Mouse (Mus musculus) forebrain, embryonic 13.5 days (tissue): Measurements from ENCODE around the gene 9430015G10Rik. TPM values are rescaled to one million over a fixed set of nuclear protein-coding genes. Genes with fewer than 3 reads are reported as not detected.

Experiments used
- ATAC-seq: fragments of 200-750 bp; cut with Nextera tagmentation; 2 replicates; pipeline ENCODE4 v1.8.0; 2017
- H3K27ac ChIP-seq: fragments of 300-500 bp; sonication (generic); 2 replicates; pipeline ENCODE4 v1.5.1; 2015; ENCODE audit warnings: inconsistent platforms, mild to moderate bottlenecking, moderate library complexity
- H3K27me3 ChIP-seq: fragments of 300-500 bp; sonication (generic); 2 replicates; pipeline ENCODE4 v1.6.1; 2015; ENCODE audit warnings: mild to moderate bottlenecking, inconsistent platforms
- H3K36me3 ChIP-seq: fragments of 300-500 bp; sonication (generic); 2 replicates; pipeline ENCODE4 v1.6.1; 2015; ENCODE audit warnings: mild to moderate bottlenecking, inconsistent platforms; ENCODE audit not compliant: poor library complexity, severe bottlenecking
- H3K4me1 ChIP-seq: fragments of 300-500 bp; sonication (generic); 2 replicates; pipeline ENCODE4 v1.6.1; 2015; ENCODE audit warnings: inconsistent platforms
- H3K4me2 ChIP-seq: fragments of 300-500 bp; sonication (generic); 2 replicates; pipeline ENCODE4 v1.6.1; 2015; ENCODE audit warnings: inconsistent platforms, mild to moderate bottlenecking, moderate library complexity
- H3K4me3 ChIP-seq: fragments of 300-500 bp; sonication (generic); 2 replicates; pipeline ENCODE4 v1.5.1; 2015; ENCODE audit warnings: mild to moderate bottlenecking, inconsistent platforms
- H3K9ac ChIP-seq: fragments of 300-500 bp; sonication (generic); 2 replicates; pipeline ENCODE4 v1.6.1; 2015; ENCODE audit warnings: mild to moderate bottlenecking, inconsistent platforms
- H3K9me3 ChIP-seq: fragments of 300-500 bp; sonication (generic); replicated peaks from 2 replicates; pipeline ENCODE4 v1.6.1; 2016; ENCODE audit warnings: inconsistent platforms
- WGBS: fragments of 180-500 bp; shearing (Covaris S2); methylation state at CpG from one replicate; pipeline ENCODE4 v1.1.7; 2015; 5-methylcytosine and 5-hydroxymethylcytosine counted together
- polyA plus RNA-seq: library from polyadenylated mRNA; unstranded; fragments of >200 nt; fragmentation: Nextera tagmentation; extraction: Ambion mirVana; gene quantifications from 2 replicates; pipeline ENCODE4 v1.2.1, GENCODE M21; 2015

The 9430015G10Rik gene
- polyA plus RNA-seq, 1 experiment from 2014 or later: 46.2 TPM

DNA sequence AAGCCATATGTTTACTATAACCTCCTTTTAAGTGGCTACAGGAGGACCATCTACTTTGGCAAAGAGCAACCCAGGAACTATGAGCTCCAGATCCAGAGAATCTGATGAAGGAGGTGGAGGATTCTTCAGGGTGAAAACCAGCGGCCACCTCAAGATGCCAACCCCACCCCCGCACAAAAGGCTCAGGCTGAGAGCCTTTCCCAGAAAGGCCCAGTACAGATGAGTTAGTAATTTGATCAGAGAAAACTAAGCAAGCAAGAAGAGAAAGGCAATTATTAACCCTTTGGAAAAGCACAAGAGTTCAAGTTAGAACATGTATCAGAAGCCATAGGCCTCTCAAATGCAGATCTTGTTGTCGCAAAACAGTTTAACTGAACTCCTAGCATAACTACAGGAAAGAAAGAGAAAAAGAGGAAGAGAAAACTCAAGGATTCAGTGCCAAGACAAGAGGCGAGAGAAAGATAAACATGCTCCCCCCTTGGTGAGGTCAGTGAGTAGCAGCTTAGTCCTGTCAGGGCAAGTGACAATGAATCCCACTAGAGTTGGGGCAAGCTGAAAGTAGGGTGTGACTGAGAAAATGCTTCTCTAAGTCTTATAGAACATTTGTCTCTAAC is 27.1 kb upstream of the 9430015G10Rik start:
- Histone ChIP-seq H3K4me1 (peaks cover 6% of the 10 kb centered on the region), H3K36me3 (no peaks in the 10 kb centered on the region), H3K27ac (no peak overlapping the region), H3K4me3 (no peak overlapping the region), H3K4me2 (no peak overlapping the region), H3K9ac (no peak overlapping the region), H3K9me3 (no peaks in the 10 kb centered on the region), H3K27me3 (peaks cover 11% of the 10 kb centered on the region)
- ATAC-seq: no peak
- WGBS: 74% methylated on average over 4 of the region's 4 CpGs

DNA sequence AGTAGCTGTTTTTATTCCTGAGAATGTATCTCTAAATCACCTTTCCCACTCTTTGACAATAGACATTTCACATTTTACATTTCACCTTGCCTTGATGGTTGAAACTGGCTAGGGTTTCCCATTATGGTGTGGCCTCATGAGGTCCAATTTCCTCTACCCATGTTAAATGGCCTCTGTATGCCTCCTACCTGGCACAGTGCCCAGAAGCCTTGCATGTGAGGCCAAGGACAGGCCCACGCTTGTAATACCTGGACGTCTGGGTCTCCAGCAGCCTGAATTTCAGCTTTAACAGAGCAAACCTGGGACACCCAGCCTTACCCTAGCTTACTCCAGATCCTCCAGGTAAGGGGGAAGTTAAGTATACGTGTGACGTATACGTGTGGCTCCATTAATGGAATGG is 26.4 kb upstream of the 9430015G10Rik start:
- WGBS: 81% methylated on average over 5 of the region's 5 CpGs
- Histone ChIP-seq H3K9ac (no peak overlapping the region), H3K4me1 (no peaks in the 10 kb centered on the region), H3K36me3 (no peaks in the 10 kb centered on the region), H3K4me3 (no peak overlapping the region), H3K27me3 (peaks cover 5% of the 10 kb centered on the region), H3K4me2 (no peak overlapping the region), H3K9me3 (no peaks in the 10 kb centered on the region), H3K27ac (no peak overlapping the region)
- ATAC-seq: no peak

DNA sequence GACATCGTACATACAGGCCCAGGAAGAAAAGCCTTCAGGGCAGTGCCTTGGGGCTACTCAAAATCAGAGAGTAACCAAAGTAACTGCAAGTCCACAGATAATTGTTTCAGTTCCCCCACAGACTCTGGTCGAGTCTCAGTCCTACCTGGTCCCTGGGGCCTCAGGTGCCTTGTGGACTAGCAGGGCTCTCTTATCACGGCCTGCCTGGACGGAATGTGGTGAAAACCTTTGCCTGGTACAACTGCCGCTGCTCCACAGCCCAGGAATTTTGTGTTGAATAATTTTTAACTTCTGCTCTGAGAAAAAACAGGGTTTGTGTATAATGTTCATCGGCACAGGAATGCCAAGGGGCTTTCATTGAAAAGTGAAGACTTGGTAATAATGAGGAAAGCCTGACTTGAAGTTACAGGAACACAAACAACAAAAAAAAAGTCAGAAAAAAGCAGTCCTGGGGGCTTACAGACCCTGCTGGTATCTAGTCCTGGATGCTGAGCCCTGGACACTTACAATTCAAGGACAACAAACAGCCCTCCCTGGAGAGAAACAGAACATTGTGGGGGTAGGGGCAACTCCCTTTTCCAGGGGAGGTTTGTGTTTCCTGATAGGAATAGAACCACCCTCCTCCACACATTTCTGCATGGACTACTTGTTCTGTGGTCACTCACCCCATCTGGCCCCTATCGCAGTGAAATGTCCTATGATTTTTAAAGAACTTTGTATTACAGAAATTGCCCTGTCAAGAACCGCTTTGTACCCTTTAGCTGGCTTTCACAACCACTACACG is 25.5 kb upstream of the 9430015G10Rik start:
- Histone ChIP-seq H3K4me3 (no peak overlapping the region), H3K4me2 (no peak overlapping the region), H3K27ac (no peak overlapping the region), H3K9me3 (no peaks in the 10 kb centered on the region), H3K4me1 (no peaks in the 10 kb centered on the region), H3K27me3 (no peaks in the 10 kb centered on the region), H3K9ac (no peak overlapping the region), H3K36me3 (no peaks in the 10 kb centered on the region)
- ATAC-seq: no peak
- 85% methylated on average over 9 of the region's 9 CpGs for WGBS

GRCm38 (mm10) chr4:156085256-156085655 is 24.5 kb upstream of the 9430015G10Rik start:
- no peak overlapping the region for H3K4me2 ChIP-seq
- H3K36me3 ChIP-seq: no peaks in the 10 kb centered on the region
- H3K9ac ChIP-seq: no peak overlapping the region
- no peaks in the 10 kb centered on the region for H3K27me3 ChIP-seq
- no peak for ATAC-seq
- H3K9me3 ChIP-seq: no peaks in the 10 kb centered on the region
- H3K4me3 ChIP-seq: no peak overlapping the region
- 88% methylated on average over 8 of the region's 8 CpGs for WGBS
- no peak overlapping the region for H3K27ac ChIP-seq
- H3K4me1 ChIP-seq: no peaks in the 10 kb centered on the region

- H3K9ac ChIP-seq: no peak overlapping the region
- no peaks in the 10 kb centered on the region for H3K9me3 ChIP-seq
- H3K36me3 ChIP-seq: no peaks in the 10 kb centered on the region
- no peak overlapping the region for H3K27ac ChIP-seq
- no peak overlapping the region for H3K4me2 ChIP-seq
- no peak overlapping the region for H3K4me3 ChIP-seq
- WGBS: 41% methylated on average over 5 of the region's 5 CpGs
- no peaks in the 10 kb centered on the region for H3K27me3 ChIP-seq
- ATAC-seq: no peak
- H3K4me1 ChIP-seq: no peaks in the 10 kb centered on the region
Observed at GRCm38 (mm10) chr4:156087398-156088087, 22.2 kb upstream of the 9430015G10Rik start.

GRCm38 (mm10) chr4:156091236-156091635 is 18.5 kb upstream of the 9430015G10Rik start:
- Histone ChIP-seq H3K4me3 (no peak overlapping the region), H3K9me3 (no peaks in the 10 kb centered on the region), H3K27me3 (no peaks in the 10 kb centered on the region), H3K4me2 (no peak overlapping the region), H3K9ac (no peak overlapping the region), H3K27ac (no peak overlapping the region), H3K4me1 (no peaks in the 10 kb centered on the region), H3K36me3 (no peaks in the 10 kb centered on the region)
- WGBS: 58% methylated on average over 1 of the region's 1 CpGs
- ATAC-seq: no peak

DNA sequence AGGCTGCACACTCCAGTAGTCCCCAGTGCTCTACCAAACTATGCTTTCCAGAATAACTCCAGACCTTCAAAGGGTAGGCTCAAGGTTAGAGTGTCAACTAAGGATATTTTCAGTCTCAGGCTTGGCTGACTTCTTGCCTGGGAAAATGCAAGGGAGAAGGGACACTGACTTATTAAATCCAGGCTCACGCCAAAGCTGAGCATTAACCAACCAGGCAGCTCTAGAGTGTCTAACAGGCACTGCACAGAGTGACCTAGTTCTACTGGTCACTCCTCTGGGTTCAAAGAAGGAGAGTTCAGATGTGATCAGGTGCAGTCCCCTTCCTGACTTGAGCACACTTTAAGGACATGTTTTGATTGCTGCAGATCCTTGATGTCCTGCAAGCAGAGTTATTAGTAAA is 17.0 kb upstream of the 9430015G10Rik start:
- H3K4me1 ChIP-seq: no peaks in the 10 kb centered on the region
- H3K9me3 ChIP-seq: no peaks in the 10 kb centered on the region
- WGBS: 96% methylated on average over 1 of the region's 1 CpGs
- no peaks in the 10 kb centered on the region for H3K27me3 ChIP-seq
- no peak overlapping the region for H3K27ac ChIP-seq
- no peak for ATAC-seq
- H3K36me3 ChIP-seq: no peaks in the 10 kb centered on the region
- H3K9ac ChIP-seq: no peak overlapping the region
- no peak overlapping the region for H3K4me3 ChIP-seq
- no peak overlapping the region for H3K4me2 ChIP-seq

GRCm38 (mm10) chr4:156093758-156094157 is 16.0 kb upstream of the 9430015G10Rik start:
- ATAC-seq: no peak
- H3K36me3 ChIP-seq: no peaks in the 10 kb centered on the region
- no peak overlapping the region for H3K9ac ChIP-seq
- no peaks in the 10 kb centered on the region for H3K4me1 ChIP-seq
- no peaks in the 10 kb centered on the region for H3K9me3 ChIP-seq
- no peak overlapping the region for H3K4me3 ChIP-seq
- no peak overlapping the region for H3K4me2 ChIP-seq
- 87% methylated on average over 5 of the region's 5 CpGs for WGBS
- no peaks in the 10 kb centered on the region for H3K27me3 ChIP-seq
- no peak overlapping the region for H3K27ac ChIP-seq

GRCm38 (mm10) chr4:156096191-156096590 is 13.6 kb upstream of the 9430015G10Rik start:
- Histone ChIP-seq H3K27ac (no peak overlapping the region), H3K27me3 (no peaks in the 10 kb centered on the region), H3K4me3 (no peak overlapping the region), H3K36me3 (no peaks in the 10 kb centered on the region), H3K9me3 (no peaks in the 10 kb centered on the region), H3K9ac (no peak overlapping the region), H3K4me2 (no peak overlapping the region), H3K4me1 (no peaks in the 10 kb centered on the region)
- 91% methylated on average over 1 of the region's 1 CpGs for WGBS
- ATAC-seq: no peak

DNA sequence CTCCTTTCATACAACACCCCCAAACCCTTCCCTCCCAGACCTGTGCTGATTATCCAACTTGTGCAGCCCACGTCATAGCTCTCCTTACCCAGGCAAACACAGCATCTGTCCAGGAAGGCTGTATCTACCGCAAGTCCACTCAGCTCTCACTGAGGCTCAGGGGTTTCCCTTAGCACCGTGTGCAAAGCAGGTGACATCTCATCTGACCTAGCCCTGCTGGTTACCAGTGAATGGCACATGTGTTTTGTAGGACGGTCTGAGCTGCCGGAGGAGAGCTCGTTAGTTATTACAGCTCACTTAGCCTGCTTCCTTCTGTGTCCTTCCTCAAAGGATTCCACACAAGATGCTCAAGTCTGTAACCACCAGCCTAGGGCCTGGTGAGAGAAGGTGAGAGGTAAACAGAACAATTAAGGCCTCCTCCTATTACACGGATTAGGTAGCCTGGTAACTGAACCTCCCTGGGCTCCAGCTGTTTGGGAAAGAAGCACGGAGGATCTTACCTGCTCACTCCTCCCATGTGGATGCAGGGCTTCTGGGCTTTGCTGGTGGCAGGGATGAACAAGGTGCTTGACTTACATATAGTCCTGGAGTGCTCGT is 11.9 kb upstream of the 9430015G10Rik start:
- H3K36me3 ChIP-seq: no peaks in the 10 kb centered on the region
- no peaks in the 10 kb centered on the region for H3K27me3 ChIP-seq
- WGBS: 47% methylated on average over 9 of the region's 9 CpGs
- no peak overlapping the region for H3K4me3 ChIP-seq
- H3K27ac ChIP-seq: no peak overlapping the region
- H3K4me2 ChIP-seq: no peak overlapping the region
- no peak for ATAC-seq
- H3K9ac ChIP-seq: no peak overlapping the region
- no peaks in the 10 kb centered on the region for H3K9me3 ChIP-seq
- no peaks in the 10 kb centered on the region for H3K4me1 ChIP-seq

GRCm38 (mm10) chr4:156099427-156099826 is 10.4 kb upstream of the 9430015G10Rik start:
- Histone ChIP-seq H3K36me3 (no peaks in the 10 kb centered on the region), H3K4me2 (no peak overlapping the region), H3K9ac (no peak overlapping the region), H3K4me3 (no peak overlapping the region), H3K9me3 (no peaks in the 10 kb centered on the region), H3K27me3 (no peaks in the 10 kb centered on the region), H3K27ac (no peak overlapping the region), H3K4me1 (no peaks in the 10 kb centered on the region)
- ATAC-seq: no peak
- 74% methylated on average over 6 of the region's 6 CpGs for WGBS

GRCm38 (mm10) chr4:156100501-156100900 is 9.3 kb upstream of the 9430015G10Rik start:
- no peak for ATAC-seq
- no peak overlapping the region for H3K4me2 ChIP-seq
- no peak overlapping the region for H3K9ac ChIP-seq
- H3K9me3 ChIP-seq: no peaks in the 10 kb centered on the region
- no peaks in the 10 kb centered on the region for H3K27me3 ChIP-seq
- H3K4me3 ChIP-seq: no peak overlapping the region
- no peaks in the 10 kb centered on the region for H3K36me3 ChIP-seq
- H3K27ac ChIP-seq: no peak overlapping the region
- 91% methylated on average over 5 of the region's 5 CpGs for WGBS
- H3K4me1 ChIP-seq: no peaks in the 10 kb centered on the region
